Mouse (Mus musculus): ENCODE measurements around the gene Dicer1.
A peak's percentile ranks its signal among the peaks of the same experiment; 100 is the strongest.
"Not testable (repeated sequence)": the region's sequence is repeated elsewhere in the genome, so short reads cannot be mapped to it uniquely, and the experiment has no call there.

The Dicer1 gene

GRCm38 (mm10) chr12:104740841-104741787, 10.6 kb downstream of the Dicer1 start:
- DNase-seq = no peak

- DNase-seq = no peak
These were observed 12.8 kb downstream of the Dicer1 start for GRCm38 (mm10) chr12:104738931-104739330.

- no peak for DNase-seq
These were observed 13.3 kb downstream of the Dicer1 start for GRCm38 (mm10) chr12:104738446-104738845.

- no peak for DNase-seq
These were observed 14.1 kb downstream of the Dicer1 start for GRCm38 (mm10) chr12:104737666-104738065.

GRCm38 (mm10) chr12:104735993-104736395, 15.8 kb downstream of the Dicer1 start:
- DNase-seq = no peak

GRCm38 (mm10) chr12:104733165-104733564, 18.6 kb downstream of the Dicer1 start:
- no peak for DNase-seq

GRCm38 (mm10) chr12:104731782-104732181, 20.0 kb downstream of the Dicer1 start:
- DNase-seq = no peak

GRCm38 (mm10) chr12:104726436-104726835, 25.3 kb downstream of the Dicer1 start:
- DNase-seq = not testable (repeated sequence)

- peak; percentile 11 for DNase-seq
These were observed 29.7 kb downstream of the Dicer1 start for GRCm38 (mm10) chr12:104722056-104722455.

GRCm38 (mm10) chr12:104721011-104721410, 30.7 kb downstream of the Dicer1 start:
- no peak for DNase-seq

GRCm38 (mm10) chr12:104718956-104719355, 32.8 kb downstream of the Dicer1 start:
- peak; percentile 34 for DNase-seq

GRCm38 (mm10) chr12:104716409-104716808, 35.3 kb downstream of the Dicer1 start:
- DNase-seq = no peak

- no peak for DNase-seq
These were observed 36.3 kb downstream of the Dicer1 start for GRCm38 (mm10) chr12:104715453-104715852.

- no peak for DNase-seq
These were observed 51.5 kb downstream of the Dicer1 start for GRCm38 (mm10) chr12:104700266-104700665.

- DNase-seq = peak; percentile 80
These were observed 52.0 kb downstream of the Dicer1 start for GRCm38 (mm10) chr12:104699753-104700152.

- DNase-seq = no peak
These were observed 56.2 kb downstream of the Dicer1 start for GRCm38 (mm10) chr12:104695514-104695913.

GRCm38 (mm10) chr12:104692864-104693263, 58.9 kb downstream of the Dicer1 start:
- DNase-seq = no peak

- DNase-seq = no peak
These were observed 61.3 kb downstream of the Dicer1 start for GRCm38 (mm10) chr12:104690412-104690811.

GRCm38 (mm10) chr12:104688870-104689269, 62.9 kb downstream of the Dicer1 start:
- DNase-seq = no peak

- DNase-seq = no peak
These were observed 67.3 kb downstream of the Dicer1 start for GRCm38 (mm10) chr12:104684411-104684931.

- no peak for DNase-seq
These were observed 72.0 kb downstream of the Dicer1 start for GRCm38 (mm10) chr12:104679819-104680132.

GRCm38 (mm10) chr12:104679121-104679818, 72.5 kb downstream of the Dicer1 start:
- no peak for DNase-seq

- no peak for DNase-seq
These were observed 73.3 kb downstream of the Dicer1 start for GRCm38 (mm10) chr12:104678462-104678861.

All from lung, postnatal 10 days (tissue).